Mouse (Mus musculus) cerebellum, adult 2 months (tissue): ENCODE results near the gene Arpc4.

Experiments used
- CTCF ChIP-seq: fragments of 200-500 bp; IDR thresholded peaks from 2 replicates; pipeline ENCODE4 v1.5.1; 2011; ENCODE audit warnings: low read depth, mild to moderate bottlenecking, control low read depth, low read length, moderate library complexity, borderline replicate concordance; ENCODE audit not compliant: insufficient read depth
- POLR2A ChIP-seq: fragments of 200-500 bp; IDR thresholded peaks from 2 replicates; pipeline ENCODE4 v1.6.1; 2011; ENCODE audit warnings: low read length, control low read depth, borderline replicate concordance; ENCODE audit not compliant: insufficient read depth

DNA sequence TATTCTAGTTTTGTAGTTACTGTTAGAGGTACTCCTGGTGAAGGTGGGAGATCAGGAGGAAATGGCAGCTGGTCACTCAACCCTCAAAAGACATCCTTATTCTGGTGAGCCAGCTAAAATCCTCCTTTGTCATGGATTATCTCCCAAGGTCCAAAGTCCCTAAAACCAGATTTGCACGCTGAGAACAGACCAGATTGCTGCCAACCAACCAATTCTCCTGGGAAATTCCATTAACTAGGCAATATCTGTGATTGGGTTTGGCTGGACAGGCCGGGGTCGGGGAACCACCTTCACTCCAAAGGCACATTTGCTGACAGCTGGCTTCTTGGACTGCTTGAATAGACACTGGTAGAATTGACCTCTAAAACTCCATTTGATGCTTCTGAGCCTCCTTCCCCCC is 12.8 kb downstream of the Arpc4 start:
- TF ChIP-seq CTCF (no peak), POLR2A (no peak)
